Mouse (Mus musculus): ENCODE measurements around the gene Slc25a54. TPM values are rescaled to one million over a fixed set of nuclear protein-coding genes. Genes with fewer than 3 reads are reported as not detected.

Gene Slc25a54
- total RNA-seq, 1 experiment from 2014 or later: not detected

DNA sequence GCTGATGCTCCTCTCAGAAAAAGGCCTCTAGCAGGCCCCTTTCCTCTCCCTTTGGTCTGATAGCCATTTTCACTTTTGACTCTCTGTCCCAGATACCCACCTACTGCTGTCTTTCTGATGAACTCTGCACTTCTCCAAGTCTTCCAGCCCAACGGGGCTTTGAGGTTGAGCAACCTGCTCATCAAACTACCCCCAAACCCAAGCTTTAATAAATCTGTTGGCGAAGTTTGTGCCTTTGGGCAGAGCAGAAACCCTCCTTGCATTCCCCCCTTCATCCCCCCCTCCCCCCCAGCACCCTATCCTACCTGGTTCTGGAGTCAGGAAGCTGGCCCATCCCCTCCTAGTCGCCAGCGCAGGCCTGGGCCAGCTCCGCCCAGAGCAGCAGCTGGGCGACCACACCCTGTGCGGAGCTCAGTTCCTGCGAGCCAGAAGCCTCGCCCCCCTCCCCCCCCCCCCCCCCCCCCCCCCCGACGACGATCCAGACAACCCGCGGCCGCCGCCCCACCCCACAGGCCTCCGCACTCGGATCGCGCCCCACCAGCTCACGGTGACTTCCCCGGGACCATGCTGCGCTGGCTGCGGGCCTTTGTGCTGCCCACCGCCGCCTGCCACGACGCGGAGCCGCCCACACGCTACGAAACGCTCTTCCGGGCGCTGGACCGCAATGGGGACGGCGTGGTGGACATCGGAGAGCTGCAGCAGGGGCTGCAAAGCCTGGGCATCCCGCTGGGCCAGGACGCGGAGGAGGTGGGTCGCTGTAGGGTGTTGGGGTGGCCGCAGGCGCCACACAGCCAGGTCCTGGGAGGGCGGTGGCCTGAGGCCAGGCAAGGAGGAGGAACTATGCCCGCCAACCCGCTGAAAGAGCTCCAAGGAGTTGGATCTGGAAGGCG lies 42.6 kb downstream of the Slc25a54 start, which contains the start of gene Slc25a24:
TSS of gene Slc25a24 (plus strand) at position 509 of the 890 bp plus-strand sequence.
- peak; percentile 67 for ATAC-seq (replicated peaks; ENCODE audit: low read depth, poor library complexity, severe bottlenecking)

GRCm38 (mm10) chr3:109123531-109123981 lies 43.3 kb downstream of the Slc25a54 start:
- ATAC-seq (replicated peaks; ENCODE audit: low read depth, poor library complexity, severe bottlenecking): peak; percentile 29

- 0 out of 2 replicates have a peak, but pooled peaks have one; percentile 9 for ATAC-seq (replicated peaks; ENCODE audit: low read depth, poor library complexity, severe bottlenecking)
Observed at GRCm38 (mm10) chr3:109124091-109124490, 43.8 kb downstream of the Slc25a54 start.

DNA sequence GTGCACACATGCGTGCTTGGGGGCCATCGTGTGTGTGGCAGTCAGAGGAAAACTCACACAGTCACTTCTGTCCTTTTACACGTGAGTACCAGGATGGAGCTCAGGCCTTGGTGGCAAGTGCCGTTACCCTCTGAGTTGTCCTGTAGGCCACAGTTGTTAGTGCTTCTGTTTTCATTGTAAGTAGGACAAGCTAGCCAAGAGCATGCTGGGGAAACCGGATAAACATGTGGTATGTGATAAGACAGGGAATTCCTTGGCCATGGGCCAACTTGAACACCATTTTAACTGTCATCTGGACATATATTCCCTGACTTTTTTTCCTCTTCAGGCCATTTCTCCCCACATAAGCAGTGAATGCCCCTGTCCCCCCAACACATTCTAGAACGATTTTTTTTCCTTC lies 45.3 kb downstream of the Slc25a54 start:
- no peak for ATAC-seq (replicated peaks; ENCODE audit: low read depth, poor library complexity, severe bottlenecking)

DNA sequence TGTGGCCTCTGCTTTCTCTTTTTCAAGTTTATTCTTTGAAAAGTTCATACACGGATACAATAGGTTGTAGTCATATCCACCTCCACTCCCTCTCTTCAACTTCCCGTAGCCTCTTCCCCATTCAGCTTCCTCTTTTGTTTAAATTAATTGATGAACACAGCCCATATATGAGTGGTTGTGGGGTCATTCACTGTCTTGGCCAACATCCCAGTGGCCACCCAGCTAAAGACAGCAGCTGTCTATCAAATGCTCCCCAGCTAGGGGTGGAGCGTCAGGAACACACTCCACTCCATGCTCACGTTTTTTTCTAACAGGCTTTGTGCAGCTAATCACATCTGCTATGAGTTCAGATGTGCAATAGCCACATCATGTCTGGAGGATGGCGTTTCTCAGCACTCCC lies 49.5 kb downstream of the Slc25a54 start:
- ATAC-seq (replicated peaks; ENCODE audit: low read depth, poor library complexity, severe bottlenecking): peak; percentile 79

DNA sequence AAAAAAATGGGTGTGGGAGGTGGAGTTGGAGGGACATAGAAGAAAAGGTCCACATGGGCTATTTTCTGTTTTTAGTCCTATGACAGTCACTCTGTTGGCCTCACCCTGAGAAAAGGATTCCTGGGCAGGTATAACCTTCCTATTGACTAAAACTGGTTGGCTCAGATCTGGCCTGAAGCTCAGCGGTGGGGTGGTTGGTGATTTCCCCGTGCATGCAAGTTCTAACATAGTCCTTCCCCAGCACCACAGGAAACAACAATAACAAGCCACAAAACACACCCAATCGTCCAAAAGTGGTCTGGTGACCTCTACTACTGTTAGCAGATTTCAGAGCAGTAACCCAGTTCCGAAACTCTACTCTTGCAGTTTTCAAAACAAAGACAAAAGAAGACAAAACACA lies 52.7 kb downstream of the Slc25a54 start:
- ATAC-seq (replicated peaks; ENCODE audit: low read depth, poor library complexity, severe bottlenecking): no peak

GRCm38 (mm10) chr3:109134036-109134435 lies 53.8 kb downstream of the Slc25a54 start:
- no peak for ATAC-seq (replicated peaks; ENCODE audit: low read depth, poor library complexity, severe bottlenecking)

DNA sequence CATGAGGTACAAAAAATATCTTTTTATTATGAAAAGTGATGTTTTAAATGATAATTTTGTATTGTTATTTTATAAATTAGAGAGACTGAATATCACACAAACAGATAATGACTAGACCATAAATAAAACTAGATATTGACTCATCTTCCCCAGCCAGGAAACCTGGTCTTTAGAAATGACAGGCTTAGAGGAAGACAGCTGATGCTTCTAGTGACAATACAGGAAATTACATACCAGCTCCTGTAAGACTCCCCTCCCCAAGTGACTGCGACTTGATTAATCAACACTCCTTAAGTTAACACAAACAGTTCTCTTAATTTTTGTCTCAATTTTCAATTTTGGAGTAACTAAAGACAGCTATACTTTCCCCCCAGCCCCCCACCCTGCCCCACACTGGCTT lies 55.1 kb downstream of the Slc25a54 start:
- ATAC-seq (replicated peaks; ENCODE audit: low read depth, poor library complexity, severe bottlenecking): no peak

- no peak for ATAC-seq (replicated peaks; ENCODE audit: low read depth, poor library complexity, severe bottlenecking)
Observed at GRCm38 (mm10) chr3:109152561-109152960, 72.3 kb downstream of the Slc25a54 start.

DNA sequence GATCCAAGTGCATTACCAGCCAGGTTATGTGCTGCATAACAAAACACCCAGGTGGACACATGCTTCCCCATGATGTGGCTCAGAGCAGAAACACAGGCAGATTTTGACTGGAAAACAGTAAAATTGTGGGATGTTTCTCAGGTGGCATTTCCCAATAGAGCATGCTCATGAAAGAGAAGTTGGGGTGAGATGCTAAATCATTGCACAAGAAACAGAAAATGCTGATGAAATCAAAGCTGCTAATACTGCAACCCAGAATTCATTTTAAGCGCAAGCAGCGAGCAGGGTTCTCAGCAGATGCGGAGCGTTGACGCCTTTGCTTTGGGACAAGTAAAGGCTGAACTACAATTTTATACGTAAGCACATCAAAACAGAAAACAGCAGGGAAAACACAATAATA lies 73.1 kb downstream of the Slc25a54 start:
- ATAC-seq (replicated peaks; ENCODE audit: low read depth, poor library complexity, severe bottlenecking): no peak

GRCm38 (mm10) chr3:109155926-109156669 lies 75.8 kb downstream of the Slc25a54 start:
- ATAC-seq (replicated peaks; ENCODE audit: low read depth, poor library complexity, severe bottlenecking): no peak

DNA sequence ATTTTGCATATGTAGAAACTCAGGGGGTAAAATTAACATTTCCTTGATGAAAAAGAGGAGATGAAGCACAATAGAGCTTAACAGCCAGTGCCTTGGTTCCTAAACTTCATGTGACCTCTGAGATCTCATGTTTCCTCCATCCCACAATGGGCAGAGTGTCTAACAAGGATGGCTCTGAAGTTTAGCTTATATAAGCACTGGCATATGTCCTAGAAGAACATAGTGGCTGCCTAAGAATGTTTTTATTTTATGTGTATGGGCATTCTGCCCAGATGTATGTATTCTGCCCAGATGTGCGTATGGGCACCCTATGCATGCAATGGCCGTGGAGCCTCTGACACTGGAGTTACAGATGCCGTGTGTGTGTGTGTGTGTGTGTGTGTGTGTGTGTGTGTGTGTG lies 77.2 kb downstream of the Slc25a54 start:
- ATAC-seq (replicated peaks; ENCODE audit: low read depth, poor library complexity, severe bottlenecking): no peak

DNA sequence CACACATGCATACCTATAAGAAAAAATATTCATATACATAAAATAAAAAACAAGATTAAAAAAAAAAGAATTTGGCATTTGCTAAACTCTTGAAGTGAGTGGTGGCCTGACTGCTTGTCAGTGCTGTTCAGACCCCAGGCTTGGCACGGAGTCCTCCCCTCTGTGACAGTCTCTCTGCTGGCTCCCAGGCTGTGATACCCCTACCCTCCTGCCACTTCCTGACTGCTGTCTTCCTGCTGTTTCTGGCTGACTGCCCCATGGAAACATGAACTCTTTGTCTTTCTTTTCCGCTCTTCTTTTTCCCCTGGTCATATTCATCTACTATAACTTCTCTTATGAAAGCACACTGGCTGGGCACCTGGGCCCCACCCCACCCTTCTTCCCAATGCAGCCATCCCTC lies 83.8 kb downstream of the Slc25a54 start:
- no peak for ATAC-seq (replicated peaks; ENCODE audit: low read depth, poor library complexity, severe bottlenecking)

- no peak for ATAC-seq (replicated peaks; ENCODE audit: low read depth, poor library complexity, severe bottlenecking)
Observed at GRCm38 (mm10) chr3:109164644-109165043, 84.4 kb downstream of the Slc25a54 start.

DNA sequence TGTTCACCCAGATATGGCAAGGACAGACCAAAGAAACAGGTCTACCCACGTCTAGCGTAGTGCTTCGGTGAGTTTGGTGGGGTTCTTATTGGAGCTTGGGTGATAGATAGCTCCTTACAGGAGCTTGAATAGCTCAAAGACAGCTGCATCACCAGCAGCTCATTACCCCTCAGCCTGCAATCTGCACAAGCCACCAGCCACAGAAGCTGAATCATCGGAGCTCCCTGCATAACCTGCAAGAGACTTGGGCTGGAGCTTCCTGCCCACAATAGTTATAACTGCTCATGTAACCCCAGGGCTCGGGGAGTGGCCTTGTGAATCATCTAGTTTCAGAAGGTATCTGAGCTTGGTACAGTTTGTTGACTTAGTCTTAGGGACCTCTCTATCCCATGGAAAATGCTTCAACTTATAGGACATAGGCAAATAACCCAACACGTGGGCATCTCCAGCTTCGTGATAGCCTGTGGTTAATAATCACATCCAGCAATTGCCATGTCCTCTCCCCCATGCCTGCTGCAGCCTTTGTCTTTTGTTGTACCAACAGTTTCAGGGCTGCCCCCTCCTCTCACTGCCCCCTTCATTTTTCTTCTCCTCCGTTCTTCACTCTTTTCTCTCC lies 85.1 kb downstream of the Slc25a54 start:
- ATAC-seq (replicated peaks; ENCODE audit: low read depth, poor library complexity, severe bottlenecking): peak; percentile 89

Other genes with a start within 250 kb of the Slc25a54 start
- 32.3 and 36.5 TPM in 2 replicates for gene Stxbp3, start 239.9 kb upstream of the Slc25a54 start, total RNA-seq (2017)
- 0.37 TPM in 1 of 2 replicates, not detected in the other for gene Fndc7, start 190.5 kb upstream of the Slc25a54 start, total RNA-seq (2017)
- 293 and 352 TPM in 2 replicates for gene Prpf38b, start 168.7 kb upstream of the Slc25a54 start, total RNA-seq (2017)
- gene Henmt1, start 140.6 kb upstream of the Slc25a54 start, total RNA-seq (2017): not detected in 2 replicates
- gene Gm9857, start 140.0 kb upstream of the Slc25a54 start, total RNA-seq (2017): not detected in 2 replicates
- 18.9 and 21.0 TPM in 2 replicates for gene Fam102b, start 52.9 kb upstream of the Slc25a54 start, total RNA-seq (2017)
- 22.3 and 29.5 TPM in 2 replicates for gene Slc25a24, start 42.7 kb downstream of the Slc25a54 start, total RNA-seq (2017)

Data from common myeloid progenitor, adult 5-6 weeks (primary cell).